Mouse (Mus musculus): ENCODE measurements around the gene Morn4. TPM values are rescaled to one million over a fixed set of nuclear protein-coding genes. Genes with fewer than 3 reads are reported as not detected.

The Morn4 gene
- total and polyA plus RNA-seq, 3 experiments, result 5.7 to 18.4 TPM; not detected in 1

DNA sequence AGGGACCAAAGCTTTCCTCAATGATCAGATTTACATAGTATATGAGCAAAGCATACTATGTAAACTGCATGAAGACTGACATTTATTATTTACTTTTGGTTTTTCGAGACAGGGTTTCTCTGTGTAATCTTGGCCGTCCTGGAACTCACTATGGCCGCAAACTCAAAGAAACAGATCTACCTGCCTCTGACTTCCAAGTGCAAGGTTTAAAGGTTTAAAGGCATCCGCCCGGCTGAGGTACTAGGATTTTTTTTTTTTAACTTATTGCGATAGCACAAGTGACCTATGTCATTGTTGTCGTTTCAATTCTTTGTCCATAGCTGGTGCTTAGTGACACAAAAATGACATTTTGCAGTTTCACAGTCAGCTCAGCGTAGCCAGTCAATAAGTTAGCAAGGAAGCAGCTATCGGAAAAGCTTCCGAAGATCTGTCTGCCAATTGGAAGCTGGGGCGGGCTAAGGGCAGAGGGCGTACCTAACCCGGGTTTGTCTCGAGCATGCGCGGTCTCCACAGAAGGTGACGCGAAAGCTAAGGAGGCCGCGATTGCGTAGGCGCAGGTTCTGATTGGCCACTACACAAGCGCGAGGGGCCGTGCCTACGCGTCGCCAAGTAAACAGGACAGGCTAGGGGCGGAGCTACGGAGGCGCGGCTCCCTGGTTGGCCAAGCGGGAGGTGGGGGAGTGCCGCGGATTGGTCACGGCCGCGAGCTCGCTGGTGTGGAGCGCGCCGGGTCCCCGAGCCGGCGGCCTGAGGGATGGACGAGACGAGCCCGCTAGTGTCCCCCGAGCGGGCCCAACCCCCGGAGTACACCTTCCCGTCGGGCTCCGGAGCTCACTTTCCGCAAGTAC is 3.8 kb upstream of the Morn4 start, which contains the start of gene Pi4k2a (continued):
- TF ChIP-seq GATA1 (IDR thresholded peaks at IDR 0.05; ENCODE audit: low read depth, low read length), result no peak; the same call in 1 of the 2 replicates
- TF ChIP-seq SMC3 (IDR thresholded peaks at IDR 0.05; ENCODE audit: low read depth, low read length), result no peak
- TF ChIP-seq ZC3H11A (IDR thresholded peaks at IDR 0.05; ENCODE audit: low read depth, low read length), result no peak
- TF ChIP-seq CHD1 (IDR thresholded peaks at IDR 0.05; ENCODE audit: low read depth, low read length), result peak; percentile 93; the same call in 1 of the 2 replicates

DNA sequence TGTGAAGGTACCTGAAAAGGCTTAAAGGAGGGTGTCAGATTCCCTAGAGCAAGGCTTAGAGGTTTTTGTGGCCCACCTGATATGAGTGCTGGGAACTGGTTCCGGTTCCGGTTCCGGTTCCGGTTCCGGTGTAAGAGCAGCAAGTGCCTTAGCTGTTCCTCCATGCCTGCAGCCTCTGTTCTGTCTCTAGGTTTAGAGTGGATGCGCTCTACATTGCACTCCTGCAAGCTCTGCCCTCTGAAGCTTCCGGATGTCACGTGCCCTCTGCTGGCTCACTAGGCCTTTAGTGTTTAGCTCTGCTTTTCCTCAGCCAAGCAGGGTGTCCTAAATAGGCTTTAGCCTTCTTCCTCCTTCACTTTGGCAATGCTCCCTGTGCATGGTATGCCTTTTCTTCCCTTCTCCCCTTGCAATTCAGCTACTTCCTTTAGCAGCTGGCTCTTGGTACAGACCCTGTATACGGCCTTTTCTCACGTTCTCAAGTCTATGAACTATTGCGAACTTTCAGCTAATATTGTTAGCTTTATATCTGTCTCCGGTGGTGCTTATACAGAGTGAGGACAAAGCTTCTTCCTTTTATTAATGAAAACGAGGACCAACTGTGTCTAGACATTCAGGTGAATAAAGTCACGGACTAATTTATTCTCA is 3.1 kb upstream of the Morn4 start:
- Histone ChIP-seq H3K79me2 (ENCODE audit: control insufficient read depth, insufficient read depth, low read length, poor library complexity) (peaks cover 12% of the 10 kb centered on the region), H3K9me3 (replicated peaks; ENCODE audit: insufficient read depth, low read length) (no peaks in the 10 kb centered on the region), H3K27ac (ENCODE audit: control insufficient read depth, low read depth, low read length) (peak overlapping the region; percentile 86), H3K36me3 (ENCODE audit: control insufficient read depth in 1 of 2, insufficient read depth in 2 of 2, low read length in 2 of 2) (peaks cover 0 to 12% of the 10 kb centered on the region in 2 experiments; a peak in 2 of 4 replicates), H3K9ac (ENCODE audit: control insufficient read depth, low read depth, low read length, poor library complexity, severe bottlenecking) (peak overlapping the region; percentile 56), H3K27me3 (ENCODE audit: control insufficient read depth in 1 of 2, insufficient read depth in 2 of 2, low read length in 2 of 2) (no peaks in the 10 kb centered on the region), H3K4me1 (ENCODE audit: control insufficient read depth in 1 of 2, insufficient read depth in 2 of 2, low read length in 2 of 2) (peaks cover 2 to 3% of the 10 kb centered on the region in 2 experiments; a peak in 1 of 4 replicates), H3K4me3 (ENCODE audit: control insufficient read depth in 1 of 2, insufficient read depth in 1 of 2, low read depth in 2 of 2, low read length in 2 of 2) (peak overlapping the region; percentile 42 to 70)
- DNase-seq (ENCODE audit: low read depth, low spot score), result peak; percentile 96
- peak; percentile 80 for TF ChIP-seq HCFC1 (IDR thresholded peaks at IDR 0.05; ENCODE audit: low read depth, low read length)
- TF ChIP-seq NELFE (IDR thresholded peaks at IDR 0.05; ENCODE audit: low read depth, low read length), result peak; percentile 61
- TF ChIP-seq NRF1 (IDR thresholded peaks at IDR 0.05; ENCODE audit: insufficient read depth, low read depth, low read length, poor library complexity, severe bottlenecking), result peak; percentile 16; the same call in 1 of the 2 replicates
- peak; percentile 38; the same call in 1 of the 2 replicates for TF ChIP-seq ETS1 (IDR thresholded peaks at IDR 0.05; ENCODE audit: low read depth, low read length)
- TF ChIP-seq GABPA (IDR thresholded peaks at IDR 0.05; ENCODE audit: low read depth, low read length), result no peak
- no peak for TF ChIP-seq GATA1 (IDR thresholded peaks at IDR 0.05; ENCODE audit: low read depth, low read length)
- peak; percentile 97 for TF ChIP-seq MAX (IDR thresholded peaks at IDR 0.05; ENCODE audit: low read length)
- TF ChIP-seq UBTF (IDR thresholded peaks at IDR 0.05; ENCODE audit: borderline replicate concordance, insufficient read depth, low read depth, low read length), result no peak
- no peak; the same call in 1 of the 2 replicates for TF ChIP-seq KAT2A (conservative IDR thresholded peaks at IDR 0.05; ENCODE audit: low read depth, low read length)
- TF ChIP-seq SMC3 (IDR thresholded peaks at IDR 0.05; ENCODE audit: low read depth, low read length), result no peak
- 0 out of 2 replicates have a peak, but pooled peaks have one; percentile 29 for TF ChIP-seq MAZ (IDR thresholded peaks at IDR 0.05; ENCODE audit: low read depth, low read length)
- no peak for TF ChIP-seq E2F4 (IDR thresholded peaks at IDR 0.05; ENCODE audit: borderline replicate concordance, low read depth, low read length)
- TF ChIP-seq MYB (IDR thresholded peaks at IDR 0.05; ENCODE audit: low read depth, low read length), result no peak
- TF ChIP-seq CHD2 (IDR thresholded peaks at IDR 0.05; ENCODE audit: low read length), result no peak
- peak; percentile 69 to 88; a peak in 3 of 4 replicates for TF ChIP-seq USF2 (IDR thresholded peaks at IDR 0.05; ENCODE audit: borderline replicate concordance in 1 of 2, insufficient read depth in 1 of 2, low read depth in 1 of 2, low read length in 2 of 2)
- TF ChIP-seq POLR2A (IDR thresholded peaks at IDR 0.05; ENCODE audit: control insufficient read depth in 1 of 2, insufficient read depth in 1 of 2, low read depth in 1 of 2, low read length in 2 of 2, poor library complexity in 1 of 2), result peak; percentile 48 to 85; a peak in 3 of 4 replicates
- TF ChIP-seq CTCF (IDR thresholded peaks at IDR 0.05 in 2 of 3, conservative IDR thresholded peaks at IDR 0.05 in 1 of 3; ENCODE audit: control insufficient read depth in 1 of 3, insufficient read depth in 1 of 3, low read depth in 2 of 3, low read length in 3 of 3, poor library complexity in 1 of 3, severe bottlenecking in 1 of 3), result peak in 2 of 3 experiments; percentile 2 to 23; a peak in 2 of 6 replicates
- peak; percentile 83 for TF ChIP-seq ELF1 (IDR thresholded peaks at IDR 0.05; ENCODE audit: low read depth, low read length)
- TF ChIP-seq MYC (IDR thresholded peaks at IDR 0.05; ENCODE audit: low read depth, low read length), result peak; percentile 89
- TF ChIP-seq MAFK (IDR thresholded peaks at IDR 0.05; ENCODE audit: borderline replicate concordance, low read depth, low read length), result no peak
- TF ChIP-seq TBP (IDR thresholded peaks at IDR 0.05; ENCODE audit: low read depth, low read length), result peak; percentile 78
- peak; percentile 95 for TF ChIP-seq BHLHE40 (IDR thresholded peaks at IDR 0.05; ENCODE audit: borderline replicate concordance, low read depth, low read length)
- 0 out of 2 replicates have a peak, but pooled peaks have one; percentile 7 for TF ChIP-seq POLR2AphosphoS2 (IDR thresholded peaks at IDR 0.05; ENCODE audit: low read length)
- no peak for TF ChIP-seq CHD1 (IDR thresholded peaks at IDR 0.05; ENCODE audit: low read depth, low read length)
- TF ChIP-seq RCOR1 (IDR thresholded peaks at IDR 0.05; ENCODE audit: low read depth, low read length), result peak; percentile 35; the same call in 1 of the 2 replicates
- peak; percentile 53 for TF ChIP-seq TCF12 (IDR thresholded peaks at IDR 0.05; ENCODE audit: low read depth, low read length)
- no peak for TF ChIP-seq RAD21 (IDR thresholded peaks at IDR 0.05; ENCODE audit: low read depth, low read length)
- peak; percentile 99 for TF ChIP-seq USF1 (IDR thresholded peaks at IDR 0.05; ENCODE audit: low read depth, low read length)
- TF ChIP-seq SIN3A (IDR thresholded peaks at IDR 0.05; ENCODE audit: low read length), result no peak
- TF ChIP-seq POLR2AphosphoS5 (IDR thresholded peaks at IDR 0.05; ENCODE audit: borderline replicate concordance, low read depth, low read length), result no peak; the same call in 1 of the 2 replicates

Measured in MEL (cell line).